Mouse (Mus musculus) brain, embryonic 18.5 days (tissue): ENCODE results near the gene Nbr1.
"Not testable (repeated sequence)": the region's sequence is repeated elsewhere in the genome, so short reads cannot be mapped to it uniquely, and the experiment has no call there.

ENCODE experiments used
- DNase-seq: peaks from one replicate; pipeline ENCODE4 v3.0.0-alpha.2; 2012; ENCODE audit warnings: low read depth, low spot score

Gene Nbr1

DNA sequence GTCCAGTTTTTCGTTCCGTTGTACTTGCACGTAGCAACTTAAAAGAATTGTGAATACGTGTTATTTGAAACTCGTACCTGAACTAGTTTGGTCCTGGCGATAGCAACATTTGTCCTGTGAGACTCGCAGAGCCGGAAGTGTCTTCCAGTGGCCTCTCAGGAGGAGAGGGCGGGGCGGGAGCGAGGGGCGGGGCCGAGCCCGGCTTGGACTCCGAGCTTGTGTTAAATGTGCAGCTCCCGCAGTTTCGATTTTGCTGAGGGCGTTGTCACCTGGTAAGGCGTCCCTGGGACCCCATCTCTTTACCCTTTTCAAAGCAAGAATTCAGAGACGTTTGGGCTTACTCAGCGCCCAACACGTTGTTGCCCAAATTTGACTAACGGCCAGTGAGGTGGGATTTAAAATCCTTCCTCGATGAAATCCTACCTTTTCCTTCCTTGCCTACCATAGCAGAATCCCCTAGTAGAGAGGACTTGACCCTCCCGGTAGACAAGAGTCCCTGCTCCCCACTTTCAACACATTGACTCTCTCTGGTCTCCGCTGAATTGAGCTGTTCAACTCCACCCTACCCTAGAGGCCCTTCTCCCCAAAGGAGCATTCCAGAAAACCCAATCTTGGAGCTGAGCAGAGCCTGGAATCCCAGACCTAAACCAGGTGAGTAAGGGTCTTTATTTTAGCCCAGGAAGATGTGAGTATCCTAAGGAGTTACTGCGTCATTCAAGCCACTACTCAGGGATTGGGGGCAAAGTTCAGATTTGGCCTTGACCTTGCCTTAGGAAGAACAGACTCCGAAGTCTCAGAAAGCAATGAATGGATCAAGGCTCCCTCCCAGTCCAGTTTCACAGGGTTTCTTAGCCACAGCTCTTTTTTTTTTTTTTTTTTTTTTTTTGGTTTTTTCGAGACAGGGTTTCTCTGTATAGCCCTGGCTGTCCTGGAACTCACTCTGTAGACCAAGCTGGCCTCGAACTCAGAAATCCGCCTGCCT, 30.4 kb downstream of the Nbr1 start, which contains the start of gene Tmem106a:
Gene Tmem106a, plus strand, starts transcription at position 189 of the 982 bp plus-strand sequence.
- DNase-seq: no peak

DNA sequence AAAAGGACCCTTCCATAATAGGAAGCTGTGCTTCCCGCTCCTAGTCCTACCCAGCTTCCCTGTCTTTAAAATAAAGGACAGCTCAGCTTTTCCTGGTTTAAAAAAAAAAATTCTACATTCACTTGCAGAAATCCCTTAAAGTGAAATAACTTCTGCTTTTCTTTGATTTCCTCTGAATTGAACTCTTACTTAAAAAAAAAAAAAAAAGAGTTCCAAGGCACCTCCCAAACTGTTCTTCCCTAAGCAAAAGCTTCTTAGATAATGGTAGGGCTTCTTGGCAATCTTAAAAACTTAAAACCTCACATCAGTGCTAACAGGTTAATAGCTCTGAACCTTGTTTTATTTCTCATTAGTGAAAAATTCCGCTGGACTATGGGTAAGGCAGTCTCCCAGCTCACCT, 31.3 kb downstream of the Nbr1 start:
- no peak for DNase-seq

DNA sequence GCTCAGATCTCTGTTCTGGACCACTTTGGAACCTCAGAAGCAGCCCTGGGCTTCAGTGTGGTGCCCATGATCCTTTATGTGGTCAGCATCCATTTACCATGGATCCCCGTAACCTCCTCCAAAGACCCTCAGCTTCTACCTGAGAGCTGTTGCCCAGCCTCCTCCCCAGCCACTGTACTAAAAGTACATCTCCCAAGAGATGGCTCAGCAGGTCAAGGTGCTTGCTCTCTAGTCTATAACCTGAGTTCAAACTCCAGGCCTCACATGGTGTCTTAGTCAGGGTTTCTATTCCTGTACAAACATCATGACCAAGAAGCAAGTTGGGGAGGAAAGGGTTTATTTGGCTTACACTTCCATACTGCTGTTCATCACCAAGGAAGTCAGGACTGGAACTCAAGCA, 33.1 kb downstream of the Nbr1 start:
- DNase-seq: not testable (repeated sequence)

DNA sequence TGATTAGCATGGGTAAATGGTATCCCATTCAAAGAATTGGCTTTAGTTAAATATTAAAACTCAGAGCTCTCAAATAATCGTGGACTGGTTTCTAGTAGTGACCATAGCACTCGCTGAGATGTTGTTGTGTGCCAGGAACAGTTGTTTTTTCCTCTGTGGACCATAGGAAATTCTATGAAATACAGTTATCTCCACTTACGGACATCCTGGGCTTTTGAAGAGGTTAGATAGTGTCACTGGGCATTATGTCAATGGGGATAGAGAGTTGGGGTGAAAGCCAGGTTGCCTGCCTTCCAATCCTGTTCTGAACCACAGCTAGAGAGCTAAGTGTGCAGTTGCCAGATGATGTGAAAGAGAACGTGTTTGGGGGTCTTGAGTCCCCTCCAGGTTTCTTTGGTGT, 33.9 kb downstream of the Nbr1 start:
- DNase-seq: no peak

DNA sequence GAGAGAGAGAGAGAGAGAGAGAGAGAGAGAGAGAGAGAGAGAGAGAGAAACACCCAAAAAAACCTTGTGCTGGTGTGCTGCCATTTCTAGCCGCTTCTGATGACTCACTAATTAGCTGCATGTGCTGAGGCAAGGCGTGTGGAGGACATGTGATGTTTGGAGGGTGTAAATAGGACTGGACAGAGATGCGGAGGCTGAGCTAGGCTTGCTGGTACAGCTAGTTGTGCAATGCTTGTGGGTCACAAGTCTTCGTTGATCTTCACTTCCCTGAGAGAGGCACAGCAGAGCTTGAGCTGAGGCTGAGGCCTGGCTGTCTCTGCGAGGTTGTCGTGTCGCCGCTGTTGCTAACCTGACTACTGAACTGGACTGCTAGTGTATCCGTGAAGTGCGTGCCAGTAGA, 35.7 kb downstream of the Nbr1 start:
- no peak for DNase-seq

DNA sequence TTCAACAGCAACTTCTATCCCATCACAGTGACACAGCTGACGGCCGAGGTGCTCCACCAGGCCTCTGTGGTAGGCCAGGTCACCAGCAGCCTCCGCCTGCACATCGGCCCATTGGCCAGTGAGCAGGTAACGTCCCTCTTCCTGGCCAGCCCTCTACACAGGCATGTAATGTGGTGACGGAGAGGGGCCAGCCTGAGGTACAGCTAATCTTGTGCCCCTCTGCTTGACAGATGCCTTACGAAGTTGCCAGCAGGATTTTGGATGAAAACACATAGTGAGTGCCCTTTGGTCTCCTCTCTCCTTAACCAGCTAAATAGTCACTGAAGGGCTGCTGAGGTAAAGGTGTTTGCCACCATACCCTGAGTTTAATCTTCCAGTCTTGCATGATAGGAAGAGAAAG, 36.9 kb downstream of the Nbr1 start:
- no peak for DNase-seq

DNA sequence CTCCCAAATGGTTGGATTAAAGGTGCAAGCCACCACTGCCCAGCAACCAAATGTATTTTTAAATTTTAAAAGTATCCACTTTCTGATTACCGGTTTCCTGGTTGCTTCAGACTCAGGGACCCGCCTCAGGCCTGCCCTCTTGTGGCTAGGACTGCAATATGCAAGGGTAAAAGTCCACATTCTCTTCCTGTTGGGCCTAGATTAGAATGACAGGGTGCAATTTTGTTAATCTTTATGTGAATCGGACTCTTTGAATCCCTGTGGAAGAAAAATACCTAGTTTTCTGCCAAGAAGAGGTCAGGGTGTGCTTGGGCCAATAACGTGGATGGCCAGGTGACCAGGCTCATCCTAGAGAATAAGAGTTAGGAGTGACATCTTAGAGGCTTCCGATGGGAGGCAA, 37.5 kb downstream of the Nbr1 start:
- no peak for DNase-seq

DNA sequence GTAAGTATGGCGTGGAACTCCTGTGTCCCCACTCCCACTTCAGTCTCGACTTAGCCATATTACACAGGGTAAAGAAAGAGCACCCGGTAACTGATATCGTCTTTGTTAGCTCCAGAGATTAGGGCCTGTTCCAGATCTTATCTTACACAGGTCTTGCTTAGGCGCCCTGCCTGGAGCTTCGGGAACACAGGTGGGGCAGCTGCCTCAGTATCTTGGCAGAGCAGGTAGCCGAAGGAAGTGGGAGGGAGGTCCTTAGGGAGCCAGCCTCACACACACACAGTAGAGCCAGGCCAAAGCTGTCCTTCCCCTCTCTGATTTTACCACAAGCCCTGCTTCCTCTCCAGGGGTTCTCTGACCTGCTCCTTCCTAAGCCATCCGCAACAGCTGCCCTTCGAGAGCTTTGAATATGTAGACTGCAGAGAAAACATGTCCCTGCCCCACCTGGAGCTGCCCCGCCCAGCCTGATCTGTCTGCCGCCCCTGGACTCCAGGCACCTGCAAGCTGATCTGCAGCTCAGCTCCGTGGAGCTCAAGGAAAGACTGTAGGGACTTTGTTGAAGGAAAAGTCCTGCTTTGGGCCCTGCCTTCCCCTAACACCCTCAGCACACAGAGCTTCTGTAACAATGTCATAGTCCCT, 38.2 kb downstream of the Nbr1 start:
- DNase-seq: no peak

DNA sequence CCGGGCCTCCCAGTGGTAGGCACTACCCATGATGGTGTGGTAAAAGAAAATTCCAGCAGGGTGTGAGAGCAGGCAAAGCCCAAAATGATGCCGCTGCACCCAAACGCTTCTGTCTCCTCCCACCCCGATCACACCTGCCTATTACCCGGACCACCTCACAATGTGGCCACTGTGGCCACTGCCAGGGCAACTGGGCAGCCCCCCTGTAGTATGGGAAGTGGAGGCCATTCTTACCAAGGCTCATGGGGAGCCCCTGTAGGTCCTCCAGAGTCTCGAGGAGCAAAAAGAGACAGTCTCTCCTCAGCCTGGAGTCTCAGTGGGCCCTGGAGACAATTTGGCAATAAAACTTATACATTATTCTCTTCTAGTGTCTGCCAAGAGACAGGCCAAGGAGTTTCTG, 47.2 kb downstream of the Nbr1 start, which contains the start of gene Gm11634:
Gene Gm11634, minus strand, starts transcription at position 101 of the 400 bp plus-strand sequence.
- no peak for DNase-seq

DNA sequence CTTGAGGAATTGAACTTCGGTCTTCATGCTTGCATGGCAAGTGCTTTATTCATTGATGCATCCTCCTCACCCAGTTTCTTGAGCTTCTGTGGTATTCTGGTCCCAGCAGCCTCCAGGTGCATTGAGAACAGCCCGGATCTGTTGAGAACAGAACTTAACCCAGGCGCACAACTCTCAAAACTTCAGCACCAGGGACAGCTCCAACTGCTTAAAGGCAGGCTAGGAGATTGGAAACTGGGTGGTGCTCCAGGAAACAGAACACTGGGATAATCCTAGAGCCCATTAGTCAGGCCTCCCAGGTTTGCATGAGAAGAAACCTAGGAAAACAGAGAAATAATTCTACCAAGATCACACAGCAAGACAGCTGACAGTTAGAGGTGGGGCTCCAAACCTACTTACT, 50.5 kb downstream of the Nbr1 start:
- DNase-seq: no peak

DNA sequence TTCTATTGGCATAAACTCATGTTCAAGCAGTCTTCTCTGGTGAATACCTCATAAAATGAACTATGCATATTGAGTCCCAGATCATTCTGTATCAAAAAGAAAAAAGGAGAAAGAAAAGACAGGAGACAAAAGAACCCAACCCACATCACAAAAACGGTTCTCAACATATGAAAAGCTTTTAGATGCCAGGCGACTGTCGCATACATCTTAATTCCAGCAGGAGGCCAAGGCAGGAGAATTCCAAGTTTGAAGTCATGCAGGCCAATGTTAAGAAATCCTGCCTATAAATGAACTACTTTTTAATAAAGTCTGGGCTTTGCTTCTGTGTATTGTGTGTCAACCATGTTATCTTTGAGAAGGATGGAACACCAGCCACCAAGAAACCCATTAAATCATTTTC, 52.2 kb downstream of the Nbr1 start:
- DNase-seq: no peak

DNA sequence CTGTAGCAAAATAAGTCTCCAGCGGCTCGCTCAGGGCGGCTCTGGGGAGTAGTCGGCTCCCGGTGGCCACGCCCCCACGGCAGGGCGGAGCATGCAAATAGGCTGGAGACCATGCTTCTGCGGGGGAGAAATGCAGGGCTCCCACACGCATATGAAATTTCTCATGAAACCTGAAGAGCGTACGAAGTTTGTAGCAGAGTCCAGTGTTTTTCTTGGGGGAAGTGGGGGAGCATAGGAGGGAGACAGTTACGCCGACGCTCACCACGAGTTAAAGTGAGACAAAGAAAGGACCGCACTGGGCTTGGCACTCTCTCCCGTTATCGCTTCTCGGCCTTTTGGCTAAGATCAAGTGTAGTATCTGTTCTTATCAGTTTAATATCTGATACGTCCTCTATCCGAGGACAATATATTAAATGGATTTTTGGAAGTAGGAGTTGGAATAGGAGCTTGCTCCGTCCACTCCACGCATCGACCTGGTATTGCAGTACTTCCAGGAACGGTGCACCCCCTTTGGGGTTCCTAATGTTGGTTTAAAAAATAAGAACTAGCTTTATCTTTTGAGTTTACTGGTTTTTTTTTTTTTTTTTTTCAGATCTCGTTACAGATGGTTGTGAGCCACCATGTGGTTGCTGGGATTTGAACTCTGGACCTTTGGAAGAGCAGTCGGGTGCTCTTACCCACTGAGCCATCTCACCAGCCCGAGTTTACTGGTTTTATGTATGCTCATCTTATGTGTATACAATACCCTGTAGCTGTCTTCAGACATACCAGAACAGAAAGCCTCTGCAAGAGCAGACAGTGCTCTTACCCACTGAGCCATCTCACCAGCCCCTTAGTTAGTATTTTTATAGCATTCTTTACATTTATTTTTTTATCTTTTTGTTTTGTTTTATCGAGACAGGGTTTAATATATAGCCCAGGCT, 52.8 kb downstream of the Nbr1 start:
- DNase-seq: not testable (repeated sequence)

DNA sequence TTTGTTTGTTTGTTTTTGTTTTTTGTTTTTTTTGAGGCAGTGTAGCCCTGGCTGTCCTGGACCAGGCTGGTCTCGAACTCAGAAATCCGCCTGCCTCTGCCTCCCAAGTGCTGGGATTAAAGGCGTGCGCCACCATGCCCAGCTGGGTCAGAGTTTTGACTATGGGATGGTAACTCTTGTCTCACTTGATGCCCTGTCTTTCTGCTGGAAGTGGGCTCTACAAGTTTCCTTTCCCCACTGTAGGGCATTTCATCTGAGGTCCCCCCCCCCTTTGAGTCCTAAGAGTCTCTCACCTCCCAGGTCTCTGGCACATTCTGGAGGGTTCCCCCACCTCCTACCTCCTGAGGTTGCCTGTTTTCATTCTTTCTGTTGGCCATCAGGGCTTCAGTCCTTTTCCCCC, 55.2 kb downstream of the Nbr1 start:
- not testable (repeated sequence) for DNase-seq

DNA sequence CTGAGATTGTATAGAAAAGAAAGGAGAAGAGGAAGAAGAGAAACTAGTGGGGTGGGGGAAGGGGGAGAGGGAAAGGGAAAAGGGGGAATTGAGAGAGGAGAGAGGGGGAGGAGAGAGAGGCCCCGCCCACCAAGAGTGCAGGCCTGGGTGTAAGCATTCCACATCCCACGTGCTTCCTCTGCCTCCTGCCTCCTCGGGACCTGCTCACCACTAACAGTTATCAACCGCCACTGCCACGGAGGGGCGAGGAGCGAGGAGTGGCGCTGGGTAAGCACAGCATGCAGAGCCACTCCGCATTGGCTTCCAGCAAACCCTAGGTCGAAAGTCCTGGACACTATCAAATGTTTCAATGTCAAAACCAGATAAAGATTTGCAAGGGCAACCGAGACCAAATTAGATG, 58.5 kb downstream of the Nbr1 start:
- DNase-seq: no peak

DNA sequence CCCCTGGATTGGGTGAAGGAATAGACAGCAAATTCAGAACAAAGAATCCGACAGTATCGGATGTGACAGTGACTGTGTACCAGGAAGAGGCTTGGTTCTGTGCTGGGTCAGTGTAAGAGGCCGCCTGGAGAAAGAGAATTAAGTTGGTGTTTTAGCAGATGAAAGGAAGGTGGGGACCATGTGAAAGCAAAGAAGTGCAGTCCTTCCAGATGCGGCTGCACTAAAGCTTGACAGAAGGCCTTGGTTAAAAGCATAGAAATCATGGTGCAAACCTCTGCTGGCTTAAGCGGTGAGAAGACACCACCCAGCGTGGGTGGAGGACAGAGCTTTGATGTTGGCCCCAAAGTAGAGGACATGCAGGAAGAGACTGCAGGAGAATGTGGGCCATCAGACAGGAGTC, 61.6 kb downstream of the Nbr1 start:
- no peak for DNase-seq

DNA sequence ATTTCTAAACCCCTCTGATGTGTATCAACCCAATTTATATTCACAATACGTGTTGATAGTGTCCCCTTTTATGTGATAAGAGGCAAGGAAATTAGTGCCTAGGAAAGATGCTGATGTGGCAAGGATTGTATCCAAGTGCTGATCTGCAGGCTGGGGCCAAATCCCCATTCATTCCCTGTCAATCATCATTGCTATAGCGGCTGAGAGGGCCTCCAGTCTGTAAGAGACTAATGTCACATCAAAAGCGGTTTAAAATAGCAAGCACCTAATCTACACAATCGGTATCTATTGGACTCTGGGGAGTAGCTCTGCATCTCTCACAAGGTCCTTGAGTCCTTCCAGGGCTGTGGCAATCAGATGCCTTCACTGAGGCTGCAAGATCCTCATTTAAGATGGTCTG, 62.2 kb downstream of the Nbr1 start:
- no peak for DNase-seq

DNA sequence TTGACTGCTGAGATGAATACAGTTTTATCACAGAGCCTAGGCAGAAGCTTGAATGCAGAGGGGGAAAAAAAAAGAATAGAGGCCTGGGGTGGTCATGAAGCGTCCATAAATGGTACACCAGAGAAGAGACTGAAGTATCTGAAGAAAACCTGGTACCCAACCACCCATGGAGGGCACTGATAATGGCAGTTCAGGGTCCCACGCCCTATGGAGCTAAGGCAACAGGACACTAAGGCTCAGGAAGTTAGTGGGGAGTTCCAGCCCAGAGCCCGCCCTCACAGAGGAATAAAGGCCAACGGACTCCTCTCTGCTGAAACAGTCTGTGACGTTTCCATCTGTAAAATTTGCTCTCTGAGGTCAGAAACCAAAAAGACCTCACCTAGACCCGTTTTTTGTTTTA, 63.4 kb downstream of the Nbr1 start:
- no peak for DNase-seq

DNA sequence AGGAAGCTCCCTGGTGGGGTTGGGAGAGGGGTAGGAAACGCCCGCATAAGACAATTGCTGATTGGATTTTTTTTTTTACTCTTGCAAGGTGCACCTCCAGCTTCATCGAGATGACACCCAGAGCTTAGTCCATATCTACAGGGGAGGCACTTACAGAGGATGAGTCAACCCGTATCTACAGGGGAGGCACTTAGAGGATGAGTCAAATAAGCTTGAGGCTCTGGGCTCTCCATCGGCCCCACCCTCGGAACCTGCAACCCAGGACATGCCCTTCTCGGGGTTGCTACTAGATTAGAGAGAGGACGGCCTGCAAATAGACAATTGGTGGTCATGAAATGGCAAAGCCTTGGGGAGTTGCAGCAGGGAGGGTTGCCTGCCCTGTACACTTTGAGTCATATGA, 64.2 kb downstream of the Nbr1 start:
- no peak for DNase-seq

DNA sequence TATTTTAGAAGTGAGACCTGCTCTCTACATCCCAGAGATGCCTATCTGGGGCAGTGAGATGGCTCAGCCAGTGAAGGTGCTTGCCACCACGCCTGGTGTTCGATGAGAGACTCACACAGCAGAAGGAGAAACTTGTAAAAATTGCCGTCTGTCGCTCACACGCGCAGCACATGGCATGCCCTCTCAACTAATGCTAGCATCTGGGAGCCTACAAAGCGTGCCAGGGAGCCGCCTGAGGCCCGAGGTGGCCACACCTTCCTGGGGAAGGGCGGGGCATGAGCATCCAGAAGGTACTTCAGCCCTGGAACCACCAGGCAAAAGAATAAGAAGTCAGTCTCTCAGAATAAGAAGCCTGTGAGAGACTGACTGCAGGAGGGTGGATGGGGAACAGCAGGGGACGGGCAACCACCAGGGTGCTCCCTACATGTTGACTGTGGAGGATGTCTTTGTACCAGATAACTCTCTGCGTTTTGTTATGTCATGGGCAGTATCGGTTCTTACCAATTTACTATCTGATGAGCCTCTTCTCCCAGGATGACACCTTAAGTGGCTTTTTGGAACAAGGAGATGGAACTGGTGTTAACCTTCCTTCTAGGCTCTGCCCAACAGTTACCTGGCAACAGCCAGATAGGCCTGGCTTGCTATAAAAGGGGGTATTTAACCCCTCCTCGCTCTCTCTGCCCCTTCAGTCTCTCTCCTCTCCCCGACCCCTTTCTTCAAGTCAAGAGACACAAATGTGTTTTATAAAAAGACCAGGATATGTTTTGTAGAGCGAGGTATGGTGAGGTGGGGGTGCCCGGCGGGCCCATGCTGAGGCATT, 65.2 kb downstream of the Nbr1 start:
- no peak for DNase-seq

DNA sequence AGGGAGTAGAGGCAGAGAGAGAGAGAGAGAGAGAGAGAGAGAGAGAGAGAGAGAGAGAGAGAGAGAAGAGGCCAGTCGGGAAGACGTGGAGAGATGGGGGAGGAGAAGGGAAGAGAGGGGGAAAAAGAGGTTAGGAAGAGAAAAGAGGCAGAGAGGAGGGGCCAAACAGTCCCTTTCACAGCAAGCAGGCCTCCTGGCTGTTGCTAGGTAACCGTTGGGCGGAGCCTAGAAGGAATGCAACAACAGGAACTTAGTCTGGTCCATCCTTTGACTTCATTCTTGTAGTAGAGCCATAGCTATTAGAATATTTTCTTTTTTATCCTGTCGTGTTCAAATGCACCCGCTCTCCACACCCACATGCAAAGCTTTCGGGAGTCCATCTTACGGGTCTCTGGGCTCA, 65.9 kb downstream of the Nbr1 start:
- DNase-seq: peak; percentile 67

DNA sequence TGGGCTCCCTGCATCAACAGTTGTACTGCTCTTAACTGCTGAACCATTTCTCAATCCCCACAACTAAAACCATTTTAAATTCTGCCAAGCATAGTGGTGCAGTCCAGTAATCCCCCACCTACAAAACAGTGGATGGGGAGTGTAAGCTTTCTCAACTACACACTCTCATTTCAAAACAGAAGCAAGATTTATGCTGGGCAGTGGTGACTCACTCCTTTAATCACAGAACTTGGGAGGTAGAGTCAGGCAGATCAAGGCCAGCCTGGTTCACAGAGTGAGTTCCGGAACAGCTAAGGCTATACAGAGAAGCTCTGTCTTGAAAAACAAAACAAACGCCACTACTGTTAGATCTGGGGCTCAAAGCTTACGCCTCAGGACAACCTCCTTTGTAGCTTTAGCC, 66.6 kb downstream of the Nbr1 start:
- no peak for DNase-seq
